8 mouse cellular contexts compared by ENCODE assay signal in the genomic region with DNA sequence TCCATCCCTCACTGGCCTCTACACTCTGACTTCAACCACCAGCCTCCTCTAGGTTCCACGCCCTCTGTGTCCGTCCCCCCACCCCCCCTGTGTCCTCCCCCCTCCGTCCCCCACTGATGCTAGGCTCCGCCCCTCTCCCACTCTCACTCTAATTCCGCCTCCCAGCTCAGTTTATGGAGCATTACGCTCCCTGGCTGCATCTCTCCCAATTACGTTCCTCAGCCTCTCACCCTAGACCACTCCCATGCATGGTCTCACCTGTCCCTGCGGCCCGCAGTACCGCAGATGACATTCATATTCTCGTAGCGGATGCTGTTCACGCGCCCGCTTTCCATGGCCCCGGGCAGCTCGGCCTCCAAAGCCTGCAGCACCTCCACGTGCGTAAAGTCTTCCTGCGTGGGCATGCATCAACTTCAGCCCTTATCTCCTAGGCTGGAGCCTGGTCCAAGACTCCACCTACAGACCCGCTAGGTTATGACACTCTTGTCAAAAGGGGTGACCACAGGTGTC. TPM values are rescaled to one million over a fixed set of nuclear protein-coding genes. Genes with fewer than 3 reads are reported as not detected.
DNase-seq lines count a peak whose midpoint lies in the region; ATAC-seq and TF ChIP-seq lines count a peak whose summit lies in the region.

No protein-coding gene starts in this region.

- H3K27me3 ChIP-seq in heart, embryonic 13.5 days (replicated peaks), result peaks cover 79% of the 10 kb centered on the region
- peaks cover 4% of the 10 kb centered on the region; the same call in 1 of the 2 replicates for H3K27me3 ChIP-seq in heart, adult 2 months (ENCODE audit: control insufficient read depth, insufficient read depth, low read length)
- 0 out of 2 replicates have a peak, but pooled peaks cover 4% of the 10 kb centered on the region for H3K27me3 ChIP-seq in hindbrain, postnatal 0 days (ENCODE audit: insufficient read depth, low read length)

- no peak for ATAC-seq in heart, embryonic 13.5 days (ENCODE audit: extremely low read depth, insufficient number of reproducible peaks, low FRiP score, low TSS enrichment)
- peak; percentile 61 for ATAC-seq in hindbrain, postnatal 0 days
- ATAC-seq in megakaryocyte progenitor cell, adult 5-6 weeks (replicated peaks; ENCODE audit: poor library complexity), result no peak

- H3K79me2 ChIP-seq in heart, adult 2 months (replicated peaks; ENCODE audit: control insufficient read depth, insufficient read depth, low read length), result no peaks in the 10 kb centered on the region

- intact Hi-C loops in heart, adult 2 months (cut with DNase I), result no loop called here

- no peaks in the 10 kb centered on the region for H3K36me3 ChIP-seq in heart, embryonic 13.5 days
- H3K36me3 ChIP-seq in heart, adult 2 months (ENCODE audit: control insufficient read depth, insufficient read depth, low read length), result no peaks in the 10 kb centered on the region
- no peaks in the 10 kb centered on the region for H3K36me3 ChIP-seq in hindbrain, postnatal 0 days (ENCODE audit: insufficient read depth, low read length)

- no peak for DNase-seq in heart, adult 2 months
- peak; percentile 46 to 56 for DNase-seq in B cell, adult 2 months
- DNase-seq in cerebellum, adult 9-10 months, result peak; percentile 82
- peak; percentile 71 for DNase-seq in hindbrain, postnatal 0 days (ENCODE audit: low spot score)
- peak; percentile 32 to 45 for DNase-seq in natural killer cell, adult 2 months (ENCODE audit: low spot score in 2 of 2)
- no peak for DNase-seq in embryo, embryonic 10 days (ENCODE audit: low spot score)

- WGBS in heart, embryonic 13.5 days, result 14% methylated on average over 21 of the region's 21 CpGs
- WGBS in heart, adult 2 months, result 19% methylated on average over 21 of the region's 21 CpGs
- 7% methylated on average over 21 of the region's 21 CpGs for WGBS in hindbrain, postnatal 0 days

- peak overlapping the region; percentile 79 for H3K9ac ChIP-seq in heart, embryonic 13.5 days
- no peak overlapping the region for H3K9ac ChIP-seq in heart, adult 2 months (ENCODE audit: low read depth, low read length)
- H3K9ac ChIP-seq in hindbrain, postnatal 0 days (replicated peaks; ENCODE audit: low read length), result peak overlapping the region; percentile 54; the same call in 1 of the 2 replicates

- no peak for TF ChIP-seq POLR2A in heart, adult 2 months (IDR thresholded peaks at IDR 0.05; ENCODE audit: insufficient read depth, low read depth, low read length)

- no peak overlapping the region for H3K27ac ChIP-seq in heart, embryonic 13.5 days (replicated peaks)
- H3K27ac ChIP-seq in heart, adult 2 months, result no peak overlapping the region; the same call in 1 of the 2 replicates
- peak overlapping the region; percentile 88; the same call in 1 of the 2 replicates for H3K27ac ChIP-seq in hindbrain, postnatal 0 days

- no peak for TF ChIP-seq CTCF in heart, adult 2 months (IDR thresholded peaks at IDR 0.05)
- peak; percentile 52 for TF ChIP-seq CTCF in hindbrain, postnatal 0 days (IDR thresholded peaks at IDR 0.05; ENCODE audit: low read depth)

- TF ChIP-seq EP300 in heart, adult 2 months (IDR thresholded peaks at IDR 0.05; ENCODE audit: insufficient read depth, low read depth, low read length), result no peak

- peaks cover 36% of the 10 kb centered on the region for H3K4me1 ChIP-seq in heart, embryonic 13.5 days
- H3K4me1 ChIP-seq in heart, adult 2 months (ENCODE audit: control insufficient read depth, insufficient read depth, low read length), result no peaks in the 10 kb centered on the region
- H3K4me1 ChIP-seq in hindbrain, postnatal 0 days (ENCODE audit: insufficient read depth, low read length), result peaks cover 9% of the 10 kb centered on the region

- peak overlapping the region; percentile 92 for H3K4me2 ChIP-seq in heart, embryonic 13.5 days
- peak overlapping the region; percentile 93 for H3K4me2 ChIP-seq in hindbrain, postnatal 0 days (ENCODE audit: low read depth, low read length)

- H3K9me3 ChIP-seq in heart, embryonic 13.5 days, result no peaks in the 10 kb centered on the region
- no peaks in the 10 kb centered on the region for H3K9me3 ChIP-seq in hindbrain, postnatal 0 days (ENCODE audit: low read length)

- H3K4me3 ChIP-seq in heart, embryonic 13.5 days, result peak overlapping the region; percentile 60
- no peak overlapping the region for H3K4me3 ChIP-seq in heart, adult 2 months
- H3K4me3 ChIP-seq in hindbrain, postnatal 0 days (ENCODE audit: low read length), result peak overlapping the region; percentile 51

RNA-seq across cellular contexts. Expression of a gene that starts 23.1 kb away (rescaled TPM):
- 0.53 and 0.62 TPM in 2 replicates for polyA plus RNA-seq in heart, embryonic 13.5 days (2015; fragmentation: Nextera tagmentation; extraction: Ambion mirVana)
- total RNA-seq in heart, adult 2 months (2021), result 1 to 10 TPM; 1.4 to 2.5 TPM
- polyA plus RNA-seq in heart, adult 2 months (2012; rRNA removed), result 3.1 and 3.2 TPM in 2 replicates
- total RNA-seq in hindbrain, postnatal 0 days (2014; rRNA removed), result 130 and 154 TPM in 2 replicates
- polyA plus RNA-seq in hindbrain, postnatal 0 days (2015; fragmentation: Nextera tagmentation; extraction: Ambion mirVana), result 73.7 and 79.2 TPM in 2 replicates
- 0.22 and 0.24 TPM in 2 replicates for total RNA-seq in megakaryocyte progenitor cell, adult 5-6 weeks (2015)
- total RNA-seq in megakaryocyte progenitor cell, adult 5-6 weeks (2017), result 0.12 and 0.14 TPM in 2 replicates

RNA-seq across cellular contexts. Expression of a gene that starts 24.8 kb away (rescaled TPM):
- polyA plus RNA-seq in heart, embryonic 13.5 days (2015; fragmentation: Nextera tagmentation; extraction: Ambion mirVana), result 0.35 and 0.45 TPM in 2 replicates
- under 1 TPM; 0.21 to 0.25 TPM for total RNA-seq in heart, adult 2 months (2021)
- polyA plus RNA-seq in heart, adult 2 months (2012; rRNA removed), result 0.12 and 0.47 TPM in 2 replicates
- total RNA-seq in hindbrain, postnatal 0 days (2014; rRNA removed), result 1.4 and 2.3 TPM in 2 replicates
- polyA plus RNA-seq in hindbrain, postnatal 0 days (2015; fragmentation: Nextera tagmentation; extraction: Ambion mirVana), result 3.3 and 3.6 TPM in 2 replicates
- total RNA-seq in megakaryocyte progenitor cell, adult 5-6 weeks (2015), result 0.44 and 1.5 TPM in 2 replicates
- total RNA-seq in megakaryocyte progenitor cell, adult 5-6 weeks (2017), result 1.8 and 2.2 TPM in 2 replicates

RNA-seq across cellular contexts. Expression of a gene that starts 50.8 kb away (rescaled TPM):
- polyA plus RNA-seq in heart, embryonic 13.5 days (2015; fragmentation: Nextera tagmentation; extraction: Ambion mirVana), result 0.62 and 0.80 TPM in 2 replicates
- 1 to 10 TPM; 1.2 to 2.3 TPM for total RNA-seq in heart, adult 2 months (2021)
- 0.94 and 1.1 TPM in 2 replicates for polyA plus RNA-seq in heart, adult 2 months (2012; rRNA removed)
- 39.0 and 41.8 TPM in 2 replicates for total RNA-seq in hindbrain, postnatal 0 days (2014; rRNA removed)
- polyA plus RNA-seq in hindbrain, postnatal 0 days (2015; fragmentation: Nextera tagmentation; extraction: Ambion mirVana), result 36.3 and 36.6 TPM in 2 replicates
- 0.05 and 0.49 TPM in 2 replicates for total RNA-seq in megakaryocyte progenitor cell, adult 5-6 weeks (2015)
- total RNA-seq in megakaryocyte progenitor cell, adult 5-6 weeks (2017), result not detected in 2 replicates

RNA-seq across cellular contexts. Expression of a gene that starts 54.1 kb away (rescaled TPM):
- 0.67 and 0.71 TPM in 2 replicates for polyA plus RNA-seq in heart, embryonic 13.5 days (2015; fragmentation: Nextera tagmentation; extraction: Ambion mirVana)
- 1 to 10 TPM in 1 of 2 experiments, under 1 TPM in 1; 0.60 to 1.1 TPM for total RNA-seq in heart, adult 2 months (2021)
- polyA plus RNA-seq in heart, adult 2 months (2012; rRNA removed), result 1.8 and 2.0 TPM in 2 replicates
- 3.3 and 5.9 TPM in 2 replicates for total RNA-seq in hindbrain, postnatal 0 days (2014; rRNA removed)
- 4.4 and 4.5 TPM in 2 replicates for polyA plus RNA-seq in hindbrain, postnatal 0 days (2015; fragmentation: Nextera tagmentation; extraction: Ambion mirVana)
- total RNA-seq in megakaryocyte progenitor cell, adult 5-6 weeks (2015), result 4.1 TPM in 2 replicates
- total RNA-seq in megakaryocyte progenitor cell, adult 5-6 weeks (2017), result 4.2 and 4.4 TPM in 2 replicates

Comparison
In these comparisons a context has a peak if more than half of its experiments do, and no peak if none do; other contexts are left out.
1. DNase-seq: peak in B cell, adult 2 months (2 of 2), cerebellum, adult 9-10 months (single experiment), hindbrain, postnatal 0 days (single experiment) and natural killer cell, adult 2 months (2 of 2); none in heart, adult 2 months (0 of 2) and embryo, embryonic 10 days (single experiment).
2. RNA of a gene that starts 23.1 kb away (total RNA-seq): 130 to 154 TPM in hindbrain, postnatal 0 days; 1.4 to 2.5 TPM in heart, adult 2 months and 0.12 to 0.24 TPM in megakaryocyte progenitor cell, adult 5-6 weeks; every median in the first group is over 10 times any median in the second.
3. RNA of a gene that starts 50.8 kb away (total RNA-seq): 39.0 to 41.8 TPM in hindbrain, postnatal 0 days; 1.2 to 2.3 TPM in heart, adult 2 months and 0.05 to 0.49 TPM in megakaryocyte progenitor cell, adult 5-6 weeks; every median in the first group is over 10 times any median in the second.